Mouse (Mus musculus) olfactory bulb, adult 2 months (tissue): Measurements from ENCODE around the gene Bin2.

ENCODE experiments used
- CTCF ChIP-seq: fragments of 200-500 bp; IDR thresholded peaks from 2 replicates; pipeline ENCODE4 v1.5.1; 2012; ENCODE audit warnings: low read depth, mild to moderate bottlenecking, low read length, moderate library complexity; ENCODE audit not compliant: insufficient read depth
- POLR2A ChIP-seq: fragments of 200-500 bp; IDR thresholded peaks from 2 replicates; pipeline ENCODE4 v1.6.1; 2012; ENCODE audit warnings: mild to moderate bottlenecking, low read depth, low read length, moderate library complexity; ENCODE audit not compliant: insufficient read depth

- TF ChIP-seq POLR2A (no peak), CTCF (no peak)
Measured at GRCm38 (mm10) chr15:100598883-100599275, 70.5 kb downstream of the Bin2 start.
